Comparison of ENCODE assay signal across 8 mouse cellular contexts in genomic region chr16:91729066-91729482, GRCm38 (mm10). TPM values are rescaled to one million over a fixed set of nuclear protein-coding genes. Genes with fewer than 3 reads are reported as not detected.
DNase-seq lines count a peak whose midpoint lies in the region; ATAC-seq and TF ChIP-seq lines count a peak whose summit lies in the region.

TSS of gene Itsn1 (plus strand) at chr16:91729281.

- no peaks in the 10 kb centered on the region for H3K9me3 ChIP-seq in hindbrain, postnatal 0 days (ENCODE audit: low read length)
- no peaks in the 10 kb centered on the region for H3K9me3 ChIP-seq in megakaryocyte, embryonic 14.5 days

- H3K4me2 ChIP-seq in hindbrain, postnatal 0 days (ENCODE audit: low read depth, low read length), result peak within 1 kb of the TSS; percentile 72

- H3K27me3 ChIP-seq in hindbrain, postnatal 0 days (ENCODE audit: insufficient read depth, low read length), result no peaks in the 10 kb centered on the region
- peaks cover 40% of the 10 kb centered on the region for H3K27me3 ChIP-seq in megakaryocyte, embryonic 14.5 days (replicated peaks)

- under 1% methylated on average over 32 of the region's 33 CpGs for WGBS in hindbrain, postnatal 0 days

- DNase-seq in WW6 (ENCODE audit: low read depth, low spot score), result peak; percentile 90
- peak; percentile 99 for DNase-seq in gastrocnemius, adult 2 months
- peak; percentile 99 for DNase-seq in hindbrain, postnatal 0 days (ENCODE audit: low spot score)
- DNase-seq in left cerebral cortex, adult 8-10 months (ENCODE audit: low spot score in 2 of 2), result peak; percentile 89 to 98
- peak; percentile 98 to 99 for DNase-seq in right cerebral cortex, postnatal 10 days (ENCODE audit: low spot score in 2 of 2)
- peak; percentile 96 for DNase-seq in urinary bladder, postnatal 25 days (ENCODE audit: low spot score)

- peak within 1 kb of the TSS; percentile 93 for H3K27ac ChIP-seq in gastrocnemius, adult 2 months
- peak within 1 kb of the TSS; percentile 96 for H3K27ac ChIP-seq in hindbrain, postnatal 0 days

- H3K4me3 ChIP-seq in gastrocnemius, adult 2 months, result peak within 1 kb of the TSS; percentile 82
- H3K4me3 ChIP-seq in hindbrain, postnatal 0 days (ENCODE audit: low read length), result peak within 1 kb of the TSS; percentile 71
- peak within 1 kb of the TSS; percentile 97 for H3K4me3 ChIP-seq in megakaryocyte, embryonic 14.5 days (replicated peaks)

- H3K4me1 ChIP-seq in hindbrain, postnatal 0 days (ENCODE audit: insufficient read depth, low read length), result peaks cover 3% of the 10 kb centered on the region; the same call in 1 of the 2 replicates
- peaks cover 75% of the 10 kb centered on the region for H3K4me1 ChIP-seq in megakaryocyte, embryonic 14.5 days

- peak within 1 kb of the TSS; percentile 83 for H3K9ac ChIP-seq in hindbrain, postnatal 0 days (replicated peaks; ENCODE audit: low read length)

- intact Hi-C loops in gastrocnemius, adult 2 months (cut with DNase I), result loop anchor here (5.0 kb wide), 2 partner anchors 82 to 153 kb away; partner anchors contain the start of genes Gart and Son

- ATAC-seq in common myeloid progenitor, adult 5-6 weeks (replicated peaks; ENCODE audit: low read depth, poor library complexity, severe bottlenecking), result peak; percentile 71
- peak; percentile 95 for ATAC-seq in hindbrain, postnatal 0 days

- no peaks in the 10 kb centered on the region for H3K36me3 ChIP-seq in hindbrain, postnatal 0 days (ENCODE audit: insufficient read depth, low read length)
- peaks cover 32% of the 10 kb centered on the region for H3K36me3 ChIP-seq in megakaryocyte, embryonic 14.5 days (replicated peaks; ENCODE audit: low read length)

- TF ChIP-seq CTCF in gastrocnemius, adult 2 months (IDR thresholded peaks at IDR 0.05), result no peak
- TF ChIP-seq CTCF in hindbrain, postnatal 0 days (IDR thresholded peaks at IDR 0.05; ENCODE audit: low read depth), result peak; percentile 30

RNA-seq across cellular contexts. Expression of gene Itsn1, which starts in this region (rescaled TPM):
- total RNA-seq in common myeloid progenitor, adult 5-6 weeks (2017), result 10.7 and 16.6 TPM in 2 replicates
- 10 to 100 TPM; 60.2 to 66.1 TPM for total RNA-seq in gastrocnemius, adult 2 months (2021)
- 65.1 and 69.5 TPM in 2 replicates for total RNA-seq in hindbrain, postnatal 0 days (2014; rRNA removed)
- polyA plus RNA-seq in hindbrain, postnatal 0 days (2015; fragmentation: Nextera tagmentation; extraction: Ambion mirVana), result 33.6 and 34.8 TPM in 2 replicates
- 100 to 1,000 TPM; 116 to 158 (median 148) TPM for total RNA-seq in left cerebral cortex, adult 8-10 months (2022)
- 24.6 and 49.2 TPM in 2 replicates for polyA plus RNA-seq in megakaryocyte, embryonic 14.5 days (2012; ENCODE audit: insufficient read depth, low replicate concordance)

Comparison
In these comparisons a context has a peak if more than half of its experiments do, and no peak if none do; other contexts are left out.
1. Peak in every context shown above with its lines: DNase-seq, ATAC-seq, H3K4me3 ChIP-seq and H3K27ac ChIP-seq.